Mouse (Mus musculus): ENCODE data around the gene Ripply1.

Ripply1 gene

DNA sequence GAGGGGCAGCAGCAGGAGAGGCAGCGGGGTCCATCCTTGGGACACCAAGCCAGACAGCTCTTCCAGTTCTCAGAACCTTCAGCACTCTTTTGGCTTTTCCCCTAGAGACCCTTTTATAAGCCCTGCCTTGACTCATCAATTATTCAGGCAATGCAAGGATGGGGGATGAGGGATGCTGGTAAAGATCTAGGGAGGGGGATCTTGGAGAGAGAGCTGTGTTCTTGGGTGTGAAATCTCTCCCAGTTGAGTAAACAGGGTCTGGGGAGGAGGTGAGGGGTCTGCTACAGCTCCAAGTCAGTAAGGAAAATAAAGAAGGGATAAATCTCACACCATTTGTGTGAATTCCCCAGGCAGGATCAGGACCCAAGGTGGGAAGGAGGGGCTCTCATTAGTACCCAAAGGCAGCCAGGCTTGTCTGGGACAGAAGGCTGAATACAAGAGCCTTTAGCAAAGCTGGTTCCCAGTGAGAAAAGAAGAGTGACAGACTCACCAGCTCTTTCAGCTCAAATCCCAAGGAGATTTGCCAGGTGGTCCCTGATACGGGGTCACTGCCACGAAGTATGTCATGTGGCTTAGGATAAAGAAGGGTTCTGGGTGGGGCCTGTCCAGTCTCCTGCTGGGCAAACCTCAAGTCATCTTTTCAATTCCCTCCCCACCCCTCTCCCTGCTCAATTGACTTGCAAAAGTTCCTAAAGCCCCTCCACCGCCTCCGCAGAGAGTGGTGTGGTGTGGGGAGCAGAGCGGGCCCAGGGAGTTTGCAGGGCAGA, at the start of gene Ripply1:
Gene Ripply1, minus strand, starts transcription at position 76 of the 767 bp plus-strand sequence.
- DNase-seq, result no peak

DNA sequence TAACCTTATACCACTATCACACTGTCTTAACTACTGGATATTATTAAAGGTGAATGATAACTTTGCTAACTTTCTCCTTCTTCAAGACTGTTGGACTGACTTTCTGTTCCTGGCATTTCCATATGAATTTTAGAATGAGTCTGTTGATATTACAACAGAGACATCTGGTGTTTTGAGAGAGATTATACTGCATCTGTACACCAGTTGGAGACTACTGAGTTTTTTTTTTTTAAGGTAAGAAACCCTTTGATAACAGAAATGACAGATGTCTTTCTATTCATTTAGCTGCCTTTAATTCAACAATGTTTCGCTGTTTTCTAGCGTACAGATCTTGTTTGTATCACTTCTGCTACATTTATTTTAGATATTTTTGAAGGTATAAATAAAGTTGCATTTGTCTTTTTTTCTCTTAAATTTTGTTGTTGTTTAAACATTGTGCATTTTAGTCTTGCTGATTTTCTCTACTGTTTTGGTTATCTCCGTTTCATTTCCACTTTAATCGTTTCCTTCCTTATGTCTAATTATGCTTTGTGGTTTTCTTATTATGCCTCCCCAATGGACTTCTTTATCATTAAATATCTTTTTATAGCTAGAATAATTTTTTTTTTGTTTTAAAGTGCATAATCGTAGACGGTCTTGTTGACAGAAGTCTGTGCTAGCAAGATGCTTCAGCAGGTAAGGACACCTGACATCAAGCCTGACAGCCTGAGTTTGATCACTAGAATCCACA, 46.4 kb upstream of the Ripply1 start:
- no peak for DNase-seq

DNA sequence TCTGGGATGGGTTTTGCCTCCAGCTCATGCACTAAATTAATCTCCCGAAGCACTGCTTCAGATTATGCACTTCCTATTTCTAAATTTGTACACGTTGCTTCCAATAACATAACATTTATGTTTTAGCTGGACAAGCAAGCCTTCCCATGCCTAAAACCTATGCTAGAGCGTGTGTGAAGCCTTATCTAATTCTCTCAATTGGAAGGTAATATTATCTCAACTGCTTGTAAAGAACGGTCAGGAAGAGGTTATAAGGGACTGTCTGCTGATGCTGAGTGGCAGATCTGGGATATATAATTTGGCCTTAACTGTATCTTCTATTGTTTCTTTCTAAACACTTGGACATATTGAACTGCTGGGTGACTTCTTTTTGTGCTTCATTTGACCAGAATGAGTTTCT, 44.8 kb upstream of the Ripply1 start:
- no peak for DNase-seq

DNA sequence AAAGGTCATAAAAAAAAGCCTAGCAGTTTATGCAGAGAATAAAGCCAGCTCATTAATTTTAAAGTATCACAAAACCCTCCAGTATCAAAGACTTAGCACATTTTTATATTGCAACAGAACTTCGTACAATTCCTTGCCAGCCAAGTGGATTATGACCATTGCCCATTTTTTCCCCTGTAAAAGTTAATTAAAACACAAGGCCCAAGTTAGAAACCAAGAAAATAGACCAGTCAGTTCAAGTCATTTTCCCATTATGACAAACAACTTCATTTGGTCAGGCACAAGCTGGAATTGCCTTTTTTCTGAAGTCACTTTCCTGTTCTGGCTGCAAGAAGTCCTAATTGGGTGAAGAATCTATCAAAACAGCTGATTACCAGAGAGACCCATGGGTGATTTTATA, 43.2 kb upstream of the Ripply1 start:
- no peak for DNase-seq

DNA sequence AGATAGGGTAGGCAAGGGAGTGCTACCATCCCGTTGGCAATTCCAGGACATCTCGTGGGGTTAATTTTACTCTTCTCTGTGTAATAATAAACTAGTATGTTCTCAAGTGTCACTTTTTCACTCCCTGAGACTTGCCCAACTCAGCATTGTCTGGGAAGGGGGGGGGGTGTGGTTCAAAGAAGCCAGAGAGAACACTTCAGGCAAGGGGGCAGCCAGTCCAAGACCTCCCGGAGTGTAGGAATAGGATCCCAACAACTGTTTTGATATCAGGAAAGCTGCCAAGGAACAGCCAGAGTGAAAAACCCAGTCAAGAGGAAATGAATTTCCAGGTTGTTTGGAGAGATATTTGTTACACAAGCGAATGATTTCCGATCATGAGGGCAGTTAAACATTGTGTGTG, 33.0 kb upstream of the Ripply1 start:
- no peak for DNase-seq

DNA sequence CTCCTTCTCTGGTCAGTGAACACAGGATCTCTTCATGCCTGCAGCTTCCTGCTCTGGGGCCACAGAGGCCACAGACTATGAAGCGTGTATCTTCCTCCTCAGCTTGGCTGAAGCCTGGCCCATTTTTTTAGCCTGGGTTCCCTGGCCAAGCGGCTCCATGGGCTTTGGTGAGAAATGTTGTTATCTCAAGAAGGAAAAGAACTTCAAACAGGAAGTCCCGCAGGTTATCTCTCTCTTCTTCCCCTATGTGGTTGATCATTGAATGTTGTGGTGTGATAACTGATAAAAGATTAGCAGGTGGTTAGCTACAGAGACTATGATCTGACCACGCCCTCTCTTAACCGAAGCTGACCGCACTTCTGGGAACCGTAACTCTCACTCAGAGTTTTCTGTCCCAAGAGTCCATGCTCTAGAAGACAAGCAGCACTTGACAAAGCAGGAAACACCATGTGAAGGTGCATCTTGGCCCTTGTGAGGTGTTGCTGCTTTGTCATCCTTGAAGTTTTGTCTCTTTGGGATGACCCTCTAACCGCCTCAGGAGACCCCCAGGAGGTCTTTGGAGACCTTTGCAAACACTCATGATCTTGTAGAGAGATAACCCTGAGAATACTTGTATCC, 32.0 kb upstream of the Ripply1 start:
- DNase-seq, result no peak

DNA sequence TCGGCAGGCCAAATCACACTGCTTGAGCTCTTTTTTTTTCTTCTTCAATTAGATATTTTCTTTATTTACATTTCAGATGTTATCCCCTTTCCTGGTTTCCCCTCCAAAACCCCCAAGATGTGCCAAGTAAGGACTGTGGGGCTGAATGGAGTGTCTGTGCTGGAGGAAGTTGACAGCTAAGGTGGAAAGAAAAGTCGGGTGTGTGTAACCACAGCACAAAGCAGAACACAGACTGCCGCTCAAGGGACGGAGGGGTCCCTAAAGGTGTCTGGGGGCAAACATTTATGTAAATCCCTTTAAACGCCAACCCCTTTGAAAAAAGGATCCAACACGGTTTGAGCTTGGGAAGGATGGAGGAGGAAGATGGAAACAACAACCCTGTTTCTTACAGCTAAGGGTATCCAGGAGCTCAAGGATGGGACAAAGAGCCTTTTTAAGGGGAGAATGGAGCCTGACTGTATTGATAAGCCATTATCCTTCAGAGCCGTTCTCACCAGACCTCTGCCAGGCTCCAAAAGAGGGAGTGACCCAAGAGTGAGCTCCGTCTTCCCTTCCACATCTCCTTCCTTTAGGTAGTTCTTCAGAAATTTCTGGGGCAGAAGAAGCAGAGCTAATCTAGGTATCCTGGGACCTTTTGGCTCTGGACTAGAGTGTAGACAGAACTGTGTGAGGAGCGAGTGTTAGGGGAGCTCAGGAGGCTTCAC, 31.3 kb upstream of the Ripply1 start:
- DNase-seq, result no peak

DNA sequence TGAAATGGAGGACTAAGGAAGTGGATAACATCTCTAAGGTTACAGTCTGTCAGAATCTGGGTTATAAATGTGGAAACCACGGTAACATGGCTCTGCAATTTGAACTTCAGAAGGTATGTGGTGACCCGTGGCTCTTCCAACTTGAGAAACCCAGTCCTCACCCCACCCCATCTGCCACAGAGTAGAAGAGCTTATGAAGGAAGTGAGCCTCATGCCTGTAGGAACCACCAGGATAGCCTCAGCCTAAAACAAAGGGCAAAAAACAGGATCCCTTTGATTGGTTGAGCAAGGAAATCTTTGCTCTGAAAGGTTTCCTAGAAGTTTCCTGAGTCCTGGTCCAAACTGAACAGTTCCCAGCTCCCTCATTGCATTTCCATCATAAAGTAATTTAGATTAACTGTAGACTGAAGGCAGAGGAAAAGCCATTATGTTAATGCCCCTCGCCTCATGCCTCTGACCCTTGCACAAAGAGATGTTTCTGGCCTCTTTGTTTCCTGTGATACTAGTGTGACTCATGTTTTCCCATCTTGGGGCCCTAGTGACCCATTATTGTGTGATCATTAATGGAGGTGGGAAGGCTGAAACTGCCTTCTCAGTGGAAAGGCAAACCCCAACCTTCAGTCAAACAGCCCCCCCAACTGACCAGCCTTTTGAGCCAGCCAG, 30.6 kb upstream of the Ripply1 start:
- no peak for DNase-seq

DNA sequence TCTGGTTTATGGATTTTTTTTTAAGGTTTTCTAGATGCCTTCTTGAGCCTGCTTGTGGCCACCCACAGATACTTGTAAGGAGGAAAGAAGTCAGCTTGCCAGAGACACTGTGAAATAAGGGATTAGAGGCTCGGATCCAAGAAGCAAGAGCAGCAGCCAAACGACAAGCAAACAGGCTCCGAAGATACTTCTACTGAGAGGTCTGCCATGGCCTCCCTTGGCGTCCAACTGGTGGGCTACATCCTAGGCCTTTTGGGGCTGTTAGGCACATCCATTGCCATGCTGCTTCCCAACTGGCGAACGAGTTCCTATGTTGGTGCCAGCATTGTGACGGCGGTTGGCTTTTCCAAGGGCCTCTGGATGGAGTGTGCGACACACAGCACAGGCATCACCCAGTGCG, 26.3 kb upstream of the Ripply1 start:
- DNase-seq, result no peak

DNA sequence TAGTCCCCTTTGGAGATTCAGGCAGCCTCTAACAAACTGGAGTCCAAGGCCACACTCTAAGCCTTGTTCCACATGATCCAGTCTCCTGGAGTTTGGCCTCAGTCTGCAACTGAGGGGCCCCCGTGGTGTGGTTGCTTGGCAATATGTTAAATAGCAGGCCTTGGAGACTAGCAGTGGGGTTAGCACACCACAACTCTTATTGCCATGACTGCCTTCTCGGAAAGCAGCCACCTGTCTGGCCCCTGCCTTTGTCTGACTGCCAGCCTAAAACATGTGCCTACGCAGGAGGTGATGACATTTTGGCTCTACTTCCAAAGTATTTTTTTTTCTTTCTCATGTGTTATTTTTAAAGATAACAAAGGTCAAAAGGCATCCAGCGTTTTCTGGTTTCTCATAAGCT, 25.9 kb upstream of the Ripply1 start:
- peak; percentile 5 for DNase-seq

DNA sequence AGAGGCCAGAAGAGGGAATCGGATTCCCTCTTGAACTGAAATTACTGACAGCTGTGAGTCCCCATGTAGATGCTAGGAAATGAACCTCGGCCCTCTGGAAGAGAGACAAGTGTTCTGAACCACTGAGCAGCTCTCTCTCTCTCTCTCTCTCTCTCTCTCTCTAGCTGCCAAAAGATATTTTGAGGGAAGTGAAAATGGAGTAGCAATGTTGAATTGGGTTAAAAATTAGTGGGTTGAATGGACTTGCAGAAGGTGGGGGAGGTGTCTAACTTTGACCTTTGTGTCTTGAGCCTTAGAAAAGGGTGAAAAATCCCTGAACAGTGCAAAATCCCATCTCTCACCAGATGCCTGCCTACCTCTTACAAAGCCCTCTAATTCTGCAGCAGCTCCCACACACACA, 25.2 kb upstream of the Ripply1 start:
- no peak for DNase-seq

DNA sequence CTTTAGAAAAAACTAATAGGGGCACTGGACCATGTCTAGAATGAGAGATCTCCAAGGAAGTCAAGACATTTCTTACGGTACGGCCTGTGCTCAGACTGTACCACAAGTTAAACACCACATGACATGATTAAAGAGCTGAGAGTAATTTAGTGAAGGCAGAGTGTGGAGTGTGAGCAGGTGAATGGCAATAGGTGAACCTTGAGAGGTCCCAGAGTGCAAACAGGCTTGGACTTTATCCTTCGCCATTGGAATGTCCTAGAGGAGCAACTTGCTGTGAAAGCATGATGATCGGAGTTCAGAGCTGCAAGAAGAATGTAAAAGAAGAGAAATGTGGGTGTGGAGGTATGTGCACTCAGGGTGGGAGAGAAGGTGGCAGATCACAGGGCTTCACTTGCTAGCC, 23.8 kb upstream of the Ripply1 start:
- no peak for DNase-seq

DNA sequence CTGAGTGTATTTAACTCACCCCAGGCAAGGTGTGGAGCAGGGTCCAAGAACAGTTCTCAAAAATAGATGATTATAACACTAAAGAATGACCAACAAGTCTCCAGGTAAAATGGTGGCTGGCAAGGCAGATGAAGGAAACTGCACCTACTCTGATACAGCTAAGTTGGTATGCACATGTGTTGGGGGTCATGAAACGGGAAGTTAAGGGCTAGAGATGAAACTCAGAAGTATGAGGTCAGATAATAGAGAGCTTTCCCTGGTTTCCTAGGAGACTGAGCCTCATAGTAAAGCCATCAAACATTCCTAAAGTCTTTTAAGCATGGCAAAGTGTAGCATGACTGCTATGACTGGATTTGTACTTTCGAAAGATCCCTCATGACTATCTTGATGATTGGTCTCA, 20.9 kb upstream of the Ripply1 start:
- no peak for DNase-seq

DNA sequence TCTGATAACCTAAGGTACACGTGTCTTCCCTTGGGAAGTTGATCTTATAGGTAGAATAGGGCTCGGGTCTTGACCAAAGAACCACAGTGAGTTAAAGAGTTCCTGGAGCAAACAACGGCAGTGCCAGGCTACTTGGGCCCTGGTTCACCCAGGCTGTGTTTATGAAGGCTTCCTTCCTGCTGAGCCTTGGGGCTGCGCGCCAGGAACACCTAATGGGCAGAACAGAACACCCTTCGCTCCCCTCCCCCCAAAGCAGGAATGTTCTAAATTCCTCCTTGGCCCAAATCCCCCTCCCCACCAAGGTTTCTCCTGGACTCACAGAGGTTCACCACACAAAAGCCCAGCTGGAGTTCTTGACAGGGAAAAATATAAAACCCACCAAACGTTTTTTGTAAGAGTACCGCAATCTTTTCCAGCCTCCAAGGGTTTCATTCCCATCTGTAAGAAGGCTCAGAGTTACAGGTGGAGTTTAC, 18.3 kb upstream of the Ripply1 start, which contains the start of gene Cldn2:
Gene Cldn2, plus strand, starts transcription at position 423 of the 473 bp plus-strand sequence.
- peak; percentile 31 for DNase-seq

DNA sequence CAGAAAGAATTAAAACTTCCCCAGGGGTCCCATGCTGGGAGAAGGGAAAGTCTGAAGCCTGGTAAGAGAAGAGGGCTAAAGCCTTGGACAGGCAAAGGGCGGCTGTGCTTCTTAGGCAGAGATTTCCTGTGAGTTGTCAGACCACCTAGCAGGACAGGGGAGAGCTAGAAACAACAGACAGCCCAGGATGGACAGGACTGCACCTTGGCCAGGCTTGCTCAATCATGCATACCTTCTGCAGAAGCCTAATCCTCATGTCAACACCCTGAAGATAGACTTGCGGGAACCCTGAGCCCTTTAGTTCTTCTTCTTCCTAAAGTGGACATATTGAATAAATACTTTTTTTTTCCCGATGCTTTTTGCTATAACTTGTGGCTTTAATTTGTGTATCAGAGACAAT, 17.8 kb upstream of the Ripply1 start:
- no peak for DNase-seq

DNA sequence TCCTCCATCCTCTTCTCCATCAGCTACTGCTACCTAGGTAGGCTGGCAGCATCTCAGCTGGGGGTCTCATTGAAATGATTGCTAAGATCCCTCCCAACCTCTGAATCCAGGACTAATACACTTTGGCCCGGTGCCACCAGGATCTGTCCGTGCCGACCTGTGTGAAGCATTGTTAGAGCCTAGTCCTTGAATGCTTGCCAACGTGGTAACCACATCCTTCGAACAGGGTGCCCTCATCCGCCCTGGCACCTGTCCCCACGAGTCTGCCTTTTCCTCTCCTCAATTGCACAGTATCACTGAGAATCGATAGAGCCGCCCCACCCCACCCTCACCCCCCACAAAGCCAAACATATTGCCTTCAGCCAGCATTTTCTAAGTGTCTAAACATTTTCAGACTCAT, 15.7 kb upstream of the Ripply1 start:
- DNase-seq, result no peak

DNA sequence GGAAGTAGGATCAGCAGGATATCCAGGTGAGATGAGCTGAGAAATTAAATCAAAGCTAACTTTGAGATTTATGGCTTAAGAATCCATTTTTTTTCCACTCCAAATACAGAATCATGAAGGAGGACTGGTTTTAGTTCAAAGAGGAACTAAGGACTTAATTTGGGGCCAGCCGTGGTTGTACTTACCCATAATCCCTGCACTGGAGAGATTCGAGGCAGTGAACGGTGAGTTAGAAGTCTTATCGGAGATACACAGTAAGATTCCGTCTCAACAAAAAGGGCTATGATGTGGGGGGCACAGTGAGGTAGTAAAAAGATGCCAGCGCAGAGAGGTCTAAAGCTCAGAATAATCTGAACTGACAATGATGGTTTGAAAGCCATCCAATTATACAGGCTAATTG, 13.9 kb upstream of the Ripply1 start:
- no peak for DNase-seq

DNA sequence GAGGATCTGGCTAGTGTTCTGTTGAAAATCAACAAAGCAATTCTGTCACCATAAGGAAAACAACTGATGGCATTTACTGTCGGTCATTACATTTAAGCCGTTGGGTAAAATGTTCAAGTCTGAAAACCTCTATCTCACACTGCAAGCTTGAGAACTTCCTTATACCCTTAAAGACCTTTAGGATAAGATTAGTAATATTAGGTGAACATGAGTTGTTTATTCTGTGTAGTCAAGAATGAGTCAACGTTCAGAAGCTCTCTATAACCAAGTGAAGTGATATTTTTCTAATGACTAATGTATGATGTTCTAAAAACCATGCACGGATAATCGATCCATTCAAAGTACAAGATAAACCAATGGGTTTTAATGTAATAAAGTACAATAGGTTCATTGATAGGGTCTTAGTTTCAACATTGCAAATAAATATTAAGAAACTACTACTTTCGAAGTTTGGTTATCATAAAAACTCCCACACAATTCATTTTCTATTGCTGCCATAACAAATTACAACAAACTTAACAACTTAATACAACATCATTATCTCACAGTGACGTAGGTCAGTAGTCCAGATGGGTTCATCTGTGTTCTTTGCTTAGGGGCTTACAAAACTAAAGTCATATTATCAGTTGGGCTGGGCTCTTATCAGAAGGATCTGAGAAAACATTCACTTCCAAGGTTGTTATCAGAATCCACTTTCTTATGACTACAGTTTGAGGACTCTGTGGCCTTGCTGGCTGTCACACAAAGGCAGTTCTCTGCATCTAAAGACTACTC, 12.1 kb upstream of the Ripply1 start:
- no peak for DNase-seq

DNA sequence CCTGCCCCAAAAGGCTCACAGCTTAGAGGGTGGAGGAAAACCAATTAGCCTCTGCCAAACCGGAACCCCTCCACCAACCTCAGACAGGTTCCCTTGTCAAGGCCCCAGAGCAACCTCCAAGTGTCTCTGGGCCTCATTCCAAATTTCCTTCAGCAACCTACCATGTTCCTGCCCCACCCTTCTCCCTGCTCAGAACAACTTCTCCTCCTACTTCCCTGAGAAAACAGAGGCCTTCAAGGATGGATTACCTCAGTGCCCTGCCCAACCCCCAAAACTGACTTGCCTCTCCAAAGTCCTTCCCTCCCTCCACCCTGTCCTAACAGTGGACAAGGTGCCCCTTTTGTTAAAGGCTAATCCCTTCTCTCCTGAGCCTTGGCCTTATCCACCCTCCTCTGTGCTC, 3.6 kb upstream of the Ripply1 start:
- peak; percentile 31 for DNase-seq

DNA sequence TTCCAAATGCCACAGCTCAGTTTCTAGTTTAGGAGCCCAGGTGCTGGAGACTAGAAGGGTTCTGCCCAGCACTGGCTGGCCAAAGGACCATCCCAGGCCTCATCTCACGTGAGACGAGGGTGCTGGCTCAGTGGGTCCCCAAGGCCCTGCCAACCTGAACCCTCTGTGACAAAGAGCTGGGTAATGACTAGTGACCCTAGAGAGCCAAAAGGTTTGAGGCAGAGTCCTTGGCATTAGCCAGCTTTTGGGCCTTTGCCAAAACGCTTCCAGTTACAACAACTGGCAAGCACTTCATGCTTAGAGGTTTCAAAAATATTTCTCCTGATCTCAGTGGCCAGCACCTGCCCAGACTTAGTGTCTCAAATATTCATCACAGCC, 881 bp upstream of the Ripply1 start:
- DNase-seq, result no peak

DNA sequence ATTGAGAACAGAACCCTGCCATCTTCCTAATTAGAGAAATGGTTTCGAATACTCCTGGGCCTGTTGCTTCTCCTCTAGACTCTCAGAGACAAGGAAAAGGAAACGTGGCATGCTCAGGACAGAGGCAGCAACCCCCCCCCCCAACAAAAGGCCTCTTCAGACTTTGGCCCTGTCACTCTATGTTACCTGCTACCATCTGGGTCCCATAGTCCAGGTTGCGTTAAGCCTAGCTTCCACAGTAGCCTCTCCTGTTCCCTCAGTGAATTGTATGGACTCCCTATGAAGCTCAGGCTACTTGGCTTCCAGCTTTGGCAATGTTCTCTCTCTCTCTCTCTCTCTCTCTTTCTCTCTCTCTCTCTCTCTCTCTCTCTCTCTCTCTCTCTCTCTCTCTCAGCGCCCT, 590 bp downstream of the Ripply1 start:
- DNase-seq, result no peak

DNA sequence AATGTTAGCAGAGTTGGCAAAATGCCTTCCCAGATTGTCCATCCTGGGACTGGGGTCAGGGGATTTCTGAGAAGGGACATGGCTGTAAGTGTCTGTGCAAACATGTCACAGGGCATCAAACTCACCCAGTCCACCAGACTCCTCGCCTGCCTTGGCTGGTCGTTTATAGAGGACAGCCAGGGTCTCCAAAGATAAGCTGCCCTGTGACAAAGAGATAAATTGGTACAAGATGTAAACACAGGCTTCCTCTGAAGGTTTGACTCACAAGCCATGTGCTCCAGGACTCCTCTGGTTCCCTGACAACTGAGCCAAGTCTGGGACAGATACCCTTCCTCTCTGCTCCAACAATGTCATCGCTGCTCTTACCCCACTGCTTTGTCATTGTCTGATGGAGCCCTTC, 1.2 kb downstream of the Ripply1 start:
- DNase-seq, result peak; percentile 24

Data from lung, postnatal 10 days (tissue).